Mouse (Mus musculus): ENCODE results near the gene Clip3. TPM values are rescaled to one million over a fixed set of nuclear protein-coding genes. Genes with fewer than 3 reads are reported as not detected.

Clip3 gene
- total RNA-seq, 4 experiments from 2014 or later: 4.7 to 8.7 (median 7.4) TPM

DNA sequence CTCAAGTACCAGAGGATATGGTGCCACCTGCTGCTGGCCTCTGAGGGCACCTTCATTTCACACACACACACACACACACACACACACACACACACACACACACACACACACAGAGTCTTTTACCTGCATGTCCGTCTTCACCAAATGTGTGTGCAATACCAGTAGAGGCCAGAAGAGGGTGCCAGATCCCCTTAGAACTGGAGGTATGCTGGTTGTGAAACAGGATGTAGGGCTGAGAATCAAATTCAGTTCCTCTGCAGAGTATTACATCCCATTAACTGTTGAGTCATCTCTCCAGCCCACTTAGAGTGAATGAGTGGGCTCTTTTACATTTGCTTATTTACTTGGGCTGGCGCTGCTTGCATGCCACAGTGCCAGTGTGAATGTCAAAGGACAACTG is 33.8 kb downstream of the Clip3 start:
- no peak for DNase-seq (ENCODE audit: low spot score)

DNA sequence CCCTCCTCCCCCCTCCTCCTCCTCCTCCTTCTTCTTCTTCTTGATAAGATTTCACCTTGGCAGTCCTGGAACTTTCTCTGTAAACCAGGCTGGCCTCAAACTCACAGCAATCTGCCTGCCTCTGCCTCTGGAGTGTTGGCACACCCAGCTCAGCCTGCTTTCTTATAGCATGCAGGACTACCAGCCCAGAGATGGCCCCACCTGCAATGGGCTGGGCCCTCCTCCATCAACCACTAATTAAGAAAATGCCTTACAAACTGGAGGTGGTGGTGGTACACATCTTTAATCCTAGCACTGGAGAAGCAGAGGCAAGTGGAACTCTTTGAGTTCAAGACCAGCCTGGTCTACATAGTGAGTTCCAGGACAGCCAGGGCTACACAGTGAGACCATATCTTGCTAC is 34.9 kb downstream of the Clip3 start:
- no peak for DNase-seq (ENCODE audit: low spot score)

DNA sequence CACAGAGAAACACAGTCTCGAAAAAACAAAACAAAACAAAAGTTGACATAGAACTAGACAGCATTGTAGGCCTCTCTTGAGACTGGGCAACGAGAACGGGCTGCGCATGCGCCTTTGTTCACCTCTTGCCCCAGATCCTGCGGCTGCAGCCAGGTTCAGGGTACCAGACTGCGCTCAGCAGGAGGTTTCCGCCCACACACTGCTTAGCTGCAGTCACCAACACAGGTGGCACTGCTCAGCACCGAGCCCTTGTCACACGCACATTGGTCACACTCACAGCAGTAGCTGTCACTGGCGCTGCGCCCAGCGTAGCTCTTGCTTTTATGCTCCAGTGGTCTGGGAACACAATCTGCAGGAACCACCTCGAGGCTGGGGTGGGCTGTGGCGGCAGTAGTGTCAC is 35.6 kb downstream of the Clip3 start:
- DNase-seq (ENCODE audit: low spot score): no peak

DNA sequence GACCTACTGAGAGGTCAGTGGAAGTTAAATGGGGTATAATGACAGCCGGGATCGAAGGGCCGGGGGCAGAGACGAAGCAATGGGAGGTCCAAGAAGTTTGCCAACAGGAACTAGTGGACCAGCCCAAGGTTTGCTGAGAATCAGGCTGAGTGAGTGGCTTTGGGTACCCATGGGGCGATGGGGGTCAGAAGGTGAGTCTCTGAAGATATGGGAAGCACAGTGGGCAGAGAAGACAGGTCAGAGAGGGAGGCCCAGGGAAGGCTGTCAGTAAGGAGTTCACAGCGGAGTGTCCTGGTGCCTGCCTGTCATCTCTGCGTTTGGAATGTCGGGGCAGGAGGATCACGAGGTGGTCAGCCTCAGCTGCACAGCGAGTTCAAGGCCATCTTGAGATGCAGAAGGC is 36.9 kb downstream of the Clip3 start:
- DNase-seq (ENCODE audit: low spot score): no peak

DNA sequence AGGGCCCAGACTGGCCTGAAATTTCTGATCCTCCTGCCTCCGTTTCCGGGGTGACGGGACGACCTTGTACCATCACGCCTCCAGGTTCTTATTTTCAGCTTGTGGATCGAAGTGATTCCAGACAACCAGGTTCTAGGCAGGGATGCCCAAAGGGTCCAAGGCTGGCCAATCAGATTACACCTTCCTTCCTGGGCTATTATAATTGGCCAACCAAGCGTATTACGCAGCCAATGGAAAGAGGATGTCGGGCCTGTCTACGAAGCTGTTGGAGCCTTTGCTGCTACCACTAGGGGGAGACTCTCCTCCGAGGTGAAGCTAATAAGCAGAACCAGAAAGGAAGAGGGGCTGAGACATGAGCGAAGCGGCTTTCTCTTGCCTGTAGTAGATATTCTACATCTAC is 40.4 kb downstream of the Clip3 start:
- DNase-seq (ENCODE audit: low spot score): peak; percentile 53

DNA sequence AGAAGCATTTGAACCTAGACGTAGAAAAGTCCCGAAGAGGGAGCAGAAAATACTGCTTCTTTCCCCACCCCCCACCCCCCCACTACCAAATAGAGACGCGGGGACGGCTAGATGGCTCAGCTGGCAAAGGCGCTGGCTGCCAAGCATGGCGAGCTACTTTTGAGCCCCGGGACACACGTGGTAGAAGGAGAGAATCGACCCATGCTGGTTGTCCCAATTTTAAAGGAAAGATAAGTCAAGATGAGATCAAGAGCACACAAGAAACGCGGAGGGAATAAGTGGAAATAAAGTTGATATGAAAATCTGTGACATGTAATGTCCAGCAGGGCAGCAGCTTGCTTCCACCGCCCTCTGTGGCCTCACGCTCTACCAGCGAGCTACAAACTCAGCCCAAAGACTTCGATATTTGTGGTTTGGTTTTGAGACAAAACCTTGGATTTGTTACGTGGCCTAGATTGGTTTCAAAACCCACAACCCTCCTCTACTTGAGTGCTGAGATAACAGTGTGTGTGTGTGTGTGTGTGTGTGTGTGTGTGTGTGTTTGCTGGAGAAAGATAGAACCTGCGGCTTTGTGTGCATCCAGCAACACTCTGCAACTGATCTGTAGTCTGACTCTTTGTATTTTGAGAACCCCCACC is 41.2 kb downstream of the Clip3 start:
- no peak for DNase-seq (ENCODE audit: low spot score)

DNA sequence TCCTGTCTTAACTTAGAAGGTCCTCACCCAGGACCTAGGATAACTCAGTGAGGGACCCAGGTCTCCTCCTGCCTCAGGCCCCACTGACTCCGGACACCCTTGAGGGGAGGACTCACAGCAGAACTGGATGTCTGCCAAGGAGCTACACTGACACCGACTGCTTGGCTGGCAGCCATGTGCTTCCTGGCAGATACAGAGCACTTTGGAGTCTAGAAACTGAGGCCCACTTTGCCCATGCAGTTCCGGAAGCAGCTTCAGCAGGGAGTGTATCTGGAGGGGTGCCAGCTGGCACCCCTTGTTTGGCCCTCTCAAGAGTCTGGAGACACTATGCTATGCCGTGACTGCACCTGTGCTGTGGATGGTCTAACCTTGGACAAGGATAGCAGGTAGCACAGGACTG is 41.9 kb downstream of the Clip3 start:
- peak; percentile 52 for DNase-seq (ENCODE audit: low spot score)

DNA sequence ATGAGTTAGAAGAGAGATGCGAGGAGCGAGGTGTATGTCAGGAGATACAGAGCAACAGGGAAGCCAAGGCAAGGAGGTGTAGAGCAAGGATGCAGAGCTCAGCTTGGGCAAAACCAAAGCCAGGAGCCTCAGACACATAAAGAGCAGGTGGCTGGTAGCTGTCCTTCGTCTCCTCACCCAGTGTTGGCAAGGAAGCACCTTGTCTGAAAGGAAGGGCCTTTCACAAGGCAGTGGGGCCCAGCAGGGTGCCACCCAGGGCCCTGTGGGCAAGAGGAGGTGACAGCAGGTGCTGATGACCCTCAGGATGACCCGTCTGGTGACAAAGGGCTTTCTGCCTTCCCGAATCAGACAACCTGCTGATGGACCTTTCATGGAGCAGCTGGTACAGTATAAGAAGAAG is 43.0 kb downstream of the Clip3 start:
- no peak for DNase-seq (ENCODE audit: low spot score)

DNA sequence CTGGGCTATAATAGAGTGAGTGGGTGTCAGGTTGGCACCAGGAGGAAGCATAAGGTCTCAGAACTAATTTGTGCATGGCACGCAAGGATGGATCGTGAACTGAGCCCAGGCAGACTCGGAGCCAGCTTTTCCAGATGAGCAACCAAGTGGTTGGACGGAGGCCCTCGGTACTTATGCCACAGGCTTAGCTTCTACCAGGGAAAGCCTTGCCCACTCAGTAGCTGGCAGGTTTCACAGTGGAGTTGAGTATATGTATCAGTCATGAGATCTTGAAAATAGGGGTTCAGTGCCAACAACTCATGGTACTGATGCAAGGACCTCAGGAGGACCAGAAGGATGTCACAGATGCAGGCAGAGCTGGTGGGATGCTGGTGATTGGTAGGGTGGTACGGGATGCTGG is 44.2 kb downstream of the Clip3 start:
- DNase-seq (ENCODE audit: low spot score): no peak

DNA sequence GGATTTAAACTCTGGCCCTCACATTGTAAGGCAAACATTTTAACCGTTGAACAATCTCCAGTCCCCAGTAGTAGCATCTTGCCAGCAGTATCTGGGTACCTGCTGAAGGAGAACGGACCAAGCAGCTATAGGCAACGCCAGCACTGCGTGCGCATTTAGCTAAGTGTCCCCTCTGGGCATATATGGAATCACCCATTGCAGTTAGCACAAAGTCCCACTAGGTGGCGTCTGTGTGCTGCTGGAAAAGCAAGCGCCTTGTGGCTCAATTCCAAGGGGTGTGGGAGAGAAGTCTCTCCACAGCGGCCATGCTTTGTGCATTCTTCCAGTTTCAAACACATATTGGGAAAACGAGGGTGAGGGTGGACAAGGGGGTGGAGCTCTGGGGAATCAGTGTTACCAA is 44.9 kb downstream of the Clip3 start:
- DNase-seq (ENCODE audit: low spot score): peak; percentile 64

DNA sequence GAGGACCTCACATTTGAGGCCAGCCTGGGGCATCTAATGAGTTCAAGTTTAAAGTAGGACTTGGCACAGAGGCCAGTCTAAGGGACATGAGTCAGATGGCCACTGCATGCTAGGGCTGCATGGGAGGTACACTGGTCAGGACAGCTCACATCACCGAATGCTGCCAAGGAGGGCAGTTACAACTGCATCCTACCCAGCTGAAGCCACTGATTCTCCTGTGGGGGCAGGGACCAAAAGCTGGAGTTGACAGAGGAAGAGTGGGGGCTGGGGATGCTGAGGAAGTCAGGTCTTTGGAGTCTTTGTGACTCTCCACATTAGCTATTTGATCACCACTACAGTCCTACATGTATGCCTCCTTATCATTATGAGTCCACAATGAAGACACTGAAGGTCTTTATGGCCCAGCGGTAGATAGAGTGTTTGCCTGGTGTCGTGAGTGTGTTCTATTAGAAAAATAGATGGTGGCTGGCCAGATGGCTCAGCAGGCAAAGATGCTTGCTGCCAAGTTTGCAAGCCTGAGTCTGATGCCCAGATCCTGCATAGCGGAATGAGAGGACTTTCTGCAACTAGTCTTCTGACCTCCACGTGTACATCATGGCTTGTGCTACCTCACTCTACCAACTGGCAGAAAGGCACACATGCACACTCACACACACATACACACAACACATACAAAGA is 48.0 kb downstream of the Clip3 start:
- DNase-seq (ENCODE audit: low spot score): no peak

DNA sequence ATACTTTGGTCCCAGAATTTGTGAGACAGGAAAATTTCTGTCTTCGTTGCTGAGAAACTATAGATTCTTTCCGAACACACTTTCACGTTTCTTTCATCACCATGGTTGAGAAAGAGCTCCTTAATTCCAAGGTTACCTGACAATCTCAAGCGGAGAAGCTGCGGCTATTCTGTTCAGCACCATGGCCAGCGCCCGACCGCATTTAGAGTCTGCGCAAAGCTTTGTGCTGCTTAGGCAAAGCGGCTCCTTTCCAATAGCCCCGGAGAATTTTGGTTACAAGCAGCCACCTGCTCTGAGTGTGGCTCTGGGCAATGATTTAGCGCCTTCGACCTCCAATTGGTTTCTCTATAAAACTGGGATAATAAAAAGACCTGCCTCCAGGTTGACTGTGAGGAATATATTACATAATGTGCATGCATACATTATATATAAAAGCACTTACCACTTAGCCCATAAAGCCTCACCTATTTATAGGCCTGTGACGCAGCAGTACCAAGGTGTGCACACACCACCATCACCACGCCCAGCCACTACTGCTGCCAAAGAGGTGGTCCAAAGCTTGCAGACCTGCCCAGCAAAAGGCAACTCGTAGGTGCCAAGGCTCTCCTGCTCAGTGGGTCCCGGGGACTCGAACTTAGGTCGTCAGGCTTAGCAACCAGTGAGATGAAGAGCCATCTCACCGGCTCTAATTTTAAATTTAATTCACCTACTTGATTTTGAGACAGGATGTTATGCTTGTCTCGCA is 55.3 kb downstream of the Clip3 start:
- no peak for DNase-seq (ENCODE audit: low spot score)

DNA sequence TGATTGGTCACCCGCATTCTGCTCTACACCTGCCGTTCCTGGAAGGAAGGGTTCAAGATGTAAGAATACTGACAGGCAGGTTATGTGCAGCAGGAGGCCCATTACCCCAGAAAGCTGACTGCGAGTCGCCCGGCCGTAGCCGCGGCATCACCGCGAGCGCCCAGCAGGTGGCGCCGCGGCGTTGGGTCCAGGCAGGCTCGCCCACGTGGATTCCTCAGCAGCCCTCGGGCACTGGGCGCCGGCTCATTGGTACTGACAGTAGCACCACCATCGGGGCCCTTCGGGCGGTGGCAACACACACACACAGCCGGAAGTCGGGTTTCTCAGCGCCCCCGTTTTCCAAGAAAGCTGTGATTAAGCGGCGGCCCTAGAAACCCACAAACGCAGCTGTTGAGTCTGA is 56.3 kb downstream of the Clip3 start:
- no peak for DNase-seq (ENCODE audit: low spot score)

DNA sequence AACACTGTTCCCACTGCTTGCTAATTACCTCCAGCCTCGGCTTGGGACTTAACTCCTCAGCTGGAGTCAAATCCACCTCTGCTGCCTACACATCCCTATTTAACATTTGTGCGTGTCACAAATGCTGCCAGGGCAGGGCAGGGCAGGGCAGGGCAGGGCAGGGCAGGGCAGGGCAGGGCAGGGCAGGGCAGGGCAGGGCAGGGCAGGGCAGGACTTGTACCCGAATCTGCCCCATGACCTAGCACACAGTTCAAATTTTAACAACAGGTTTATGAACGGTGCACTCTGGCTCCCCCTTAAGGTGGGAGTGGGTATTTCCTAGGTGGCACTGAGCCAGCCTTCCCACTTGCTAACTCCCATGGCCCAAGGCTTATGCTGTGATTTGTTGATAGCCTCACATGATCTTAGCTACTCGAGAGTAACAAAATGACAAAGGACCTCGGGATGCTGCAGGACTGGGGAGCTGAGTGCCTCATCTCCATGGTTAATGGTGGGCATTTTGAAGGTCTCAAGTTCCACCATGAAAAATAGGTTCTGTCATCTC is 61.8 kb downstream of the Clip3 start:
- peak; percentile 63 for DNase-seq (ENCODE audit: low spot score)

DNA sequence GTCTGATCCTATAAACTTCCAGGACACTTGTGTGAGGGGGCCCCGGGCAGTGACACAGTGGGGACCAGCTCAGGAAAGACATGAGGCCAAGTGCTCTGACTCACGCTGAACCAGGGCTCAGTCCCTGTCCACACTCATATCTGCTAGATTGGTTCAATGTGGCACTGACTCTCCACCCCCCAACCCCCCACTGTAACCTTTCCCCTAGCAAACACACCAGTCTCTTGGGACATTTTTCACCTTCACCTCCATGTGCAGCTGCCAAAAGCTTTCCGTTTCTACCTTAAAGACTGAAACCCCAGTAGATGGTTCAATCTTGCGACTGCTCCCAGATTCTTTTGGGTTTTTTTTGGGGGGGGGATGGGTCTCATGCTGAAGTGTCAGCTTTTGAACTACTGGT is 62.5 kb downstream of the Clip3 start:
- DNase-seq (ENCODE audit: low spot score): no peak

Other genes with a start within 250 kb of the Clip3 start
- gene Zfp14, start 240.3 kb upstream of the Clip3 start, total RNA-seq (2022): 1 to 10 TPM; 2.4 to 3.0 (median 2.6) TPM
- 1 to 10 TPM; 2.1 to 3.0 (median 2.6) TPM for gene Zfp82, start 218.8 kb upstream of the Clip3 start, total RNA-seq (2022)
- gene Gm26920, start 201.3 kb upstream of the Clip3 start, total RNA-seq (2022): under 1 TPM in 1 of 4 experiments, not detected in 3; 0.28 TPM
- 1 to 10 TPM in 3 of 4 experiments, under 1 TPM in 1; 0.82 to 1.8 (median 1.6) TPM for gene Zfp566, start 201.2 kb upstream of the Clip3 start, total RNA-seq (2022)
- gene Zfp260, start 197.0 kb upstream of the Clip3 start, total RNA-seq (2022): 10 to 100 TPM; 25.3 to 34.5 (median 31.3) TPM
- gene Zfp382, start 169.8 kb upstream of the Clip3 start, total RNA-seq (2022): 1 to 10 TPM; 1.5 to 4.3 (median 2.1) TPM
- gene Zfp146, start 122.0 kb upstream of the Clip3 start, total RNA-seq (2022): 10 to 100 TPM; 23.2 to 33.8 (median 28.1) TPM
- gene Cox7a1, start 107.6 kb upstream of the Clip3 start, total RNA-seq (2022): 1,000 to 10,000 TPM; 3,196 to 3,318 (median 3,289) TPM
- 100 to 1,000 TPM; 287 to 304 (median 297) TPM for gene Capns1, start 92.9 kb upstream of the Clip3 start, total RNA-seq (2022)
- gene Polr2i, start 59.8 kb upstream of the Clip3 start, total RNA-seq (2022): 10 to 100 TPM; 54.0 to 70.5 (median 64.9) TPM
- gene Tbcb, start 59.5 kb upstream of the Clip3 start, total RNA-seq (2022): 10 to 100 TPM; 51.2 to 62.4 (median 57.6) TPM
- gene Ovol3, start 56.0 kb upstream of the Clip3 start, total RNA-seq (2022): not detected
- gene Thap8, start 11.6 kb upstream of the Clip3 start, total RNA-seq (2022): under 1 TPM in 1 of 4 experiments, not detected in 3; 0.44 TPM
- gene Wdr62, start 11.3 kb upstream of the Clip3 start, total RNA-seq (2022): 1 to 10 TPM in 1 of 4 experiments, under 1 TPM in 3; 0.41 to 1.5 (median 0.84) TPM
- 10 to 100 TPM; 28.6 to 34.0 (median 32.5) TPM for gene Alkbh6, start 17.0 kb downstream of the Clip3 start, total RNA-seq (2022)
- gene Syne4, start 23.1 kb downstream of the Clip3 start, total RNA-seq (2022): 1 to 10 TPM in 1 of 4 experiments, under 1 TPM in 3; 0.46 to 1.9 (median 0.76) TPM
- gene E130208F15Rik, start 30.0 kb downstream of the Clip3 start, total RNA-seq (2022): 1 to 10 TPM in 1 of 4 experiments, under 1 TPM in 3; 0.62 to 1.2 (median 0.79) TPM
- gene Sdhaf1, start 32.2 kb downstream of the Clip3 start, total RNA-seq (2022): 10 to 100 TPM; 14.0 to 16.2 (median 15.1) TPM
- gene Lrfn3, start 71.0 kb downstream of the Clip3 start, total RNA-seq (2022): 1 to 10 TPM; 1.3 to 2.4 (median 1.6) TPM
- gene Tyrobp, start 122.0 kb downstream of the Clip3 start, total RNA-seq (2022): 10 to 100 TPM; 13.5 to 26.2 (median 16.5) TPM
- gene Hcst, start 128.1 kb downstream of the Clip3 start, total RNA-seq (2022): not detected
- under 1 TPM in 3 of 4 experiments, not detected in 1; 0.12 to 0.46 (median 0.28) TPM for gene Nfkbid, start 130.0 kb downstream of the Clip3 start, total RNA-seq (2022)
- 1 to 10 TPM; 3.2 to 4.2 (median 3.6) TPM for gene Aplp1, start 153.8 kb downstream of the Clip3 start, total RNA-seq (2022)
- not detected for gene Kirrel2, start 166.0 kb downstream of the Clip3 start, total RNA-seq (2022)
- not detected for gene Nphs1, start 166.6 kb downstream of the Clip3 start, total RNA-seq (2022)
- not detected for gene Prodh2, start 201.9 kb downstream of the Clip3 start, total RNA-seq (2022)
- gene Arhgap33, start 243.3 kb downstream of the Clip3 start, total RNA-seq (2022): under 1 TPM; 0.32 to 0.60 (median 0.36) TPM

All from heart, adult 8-10 months (tissue).